Mouse (Mus musculus) liver, embryonic 18 days (tissue): Measurements from ENCODE around the gene Ak2. TPM values are rescaled to one million over a fixed set of nuclear protein-coding genes. Genes with fewer than 3 reads are reported as not detected.

Experiments used
- polyA plus RNA-seq: library from polyadenylated mRNA; depleted of rRNA; stranded (reverse); fragments of >200 nt; gene quantifications from 2 replicates; pipeline ENCODE4 v1.2.3, GENCODE M21; 2012; rRNA removed

Ak2 gene
- polyA plus RNA-seq = 73.1 and 79.8 TPM in 2 replicates

GRCm38 (mm10) chr4:128991500-128992008 lies at the start of gene Ak2:
TSS of gene Ak2 (plus strand) at chr4:128991958.

GRCm38 (mm10) chr4:128962029-128962925 lies 29.5 kb upstream of the Ak2 start, which contains the start of gene Azin2:
TSS of gene Azin2 (minus strand) at chr4:128962442.

GRCm38 (mm10) chr4:129058207-129059092 lies 66.7 kb downstream of the Ak2 start, which contains the start of gene Rnf19b:
TSS of gene Rnf19b (plus strand) at chr4:129058271.

Other genes with a start within 250 kb of the Ak2 start
- 0.03 and 0.06 TPM in 2 replicates for gene A3galt2, start 236.6 kb upstream of the Ak2 start, polyA plus RNA-seq
- 3.4 and 3.8 TPM in 2 replicates for gene Zfp362, start 185.9 kb upstream of the Ak2 start, polyA plus RNA-seq
- gene Trim62, start 108.4 kb upstream of the Ak2 start, polyA plus RNA-seq = 0.22 and 0.23 TPM in 2 replicates
- 1.00 and 1.1 TPM in 2 replicates for gene Azin2, start 29.5 kb upstream of the Ak2 start, polyA plus RNA-seq
- 12.7 and 14.0 TPM in 2 replicates for gene Rnf19b, start 66.3 kb downstream of the Ak2 start, polyA plus RNA-seq
- gene Tmem54, start 113.6 kb downstream of the Ak2 start, polyA plus RNA-seq = 0.08 and 0.26 TPM in 2 replicates
- 0.97 and 1.1 TPM in 2 replicates for gene Hpca, start 130.1 kb downstream of the Ak2 start, polyA plus RNA-seq
- 0.29 and 0.31 TPM in 2 replicates for gene Fndc5, start 145.0 kb downstream of the Ak2 start, polyA plus RNA-seq
- gene S100pbp, start 197.8 kb downstream of the Ak2 start, polyA plus RNA-seq = 10.8 and 13.9 TPM in 2 replicates
- gene Yars, start 197.8 kb downstream of the Ak2 start, polyA plus RNA-seq = 28.1 and 30.4 TPM in 2 replicates